Mouse (Mus musculus): Measurements from ENCODE around the gene Vwce. TPM values are rescaled to one million over a fixed set of nuclear protein-coding genes. Genes with fewer than 3 reads are reported as not detected.

The Vwce gene
- polyA plus RNA-seq, 1 experiment from 2014 or later = 0.45 TPM

DNA sequence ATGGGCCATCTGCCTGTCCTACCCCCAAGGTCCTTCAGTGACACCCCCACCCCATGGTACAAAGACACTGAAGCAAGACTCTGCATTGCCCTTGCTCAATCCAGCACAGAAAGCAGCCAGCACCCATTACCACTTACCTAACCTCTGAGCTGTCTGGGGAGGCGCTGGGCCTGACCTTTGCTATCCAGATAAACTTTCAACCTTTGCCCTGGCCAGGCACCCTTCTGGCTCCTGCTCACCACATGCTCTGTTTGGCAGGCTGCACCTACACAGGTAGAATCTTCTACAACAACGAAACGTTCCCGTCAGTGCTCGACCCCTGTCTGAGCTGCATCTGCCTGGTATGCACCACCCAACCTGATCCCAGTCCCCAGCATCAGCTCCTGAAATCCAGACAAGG, 23.7 kb downstream of the Vwce start:
- Histone ChIP-seq H3K4me1 (no peaks in the 10 kb centered on the region), H3K9ac (no peak overlapping the region), H3K36me3 (replicated peaks) (no peaks in the 10 kb centered on the region), H3K9me3 (no peaks in the 10 kb centered on the region), H3K27me3 (peaks cover 4% of the 10 kb centered on the region), H3K27ac (no peak overlapping the region), H3K4me3 (replicated peaks) (no peak overlapping the region), H3K4me2 (no peak overlapping the region)
- no peak for ATAC-seq (ENCODE audit: low FRiP score)
- 85% methylated on average over 5 of the region's 5 CpGs for WGBS

DNA sequence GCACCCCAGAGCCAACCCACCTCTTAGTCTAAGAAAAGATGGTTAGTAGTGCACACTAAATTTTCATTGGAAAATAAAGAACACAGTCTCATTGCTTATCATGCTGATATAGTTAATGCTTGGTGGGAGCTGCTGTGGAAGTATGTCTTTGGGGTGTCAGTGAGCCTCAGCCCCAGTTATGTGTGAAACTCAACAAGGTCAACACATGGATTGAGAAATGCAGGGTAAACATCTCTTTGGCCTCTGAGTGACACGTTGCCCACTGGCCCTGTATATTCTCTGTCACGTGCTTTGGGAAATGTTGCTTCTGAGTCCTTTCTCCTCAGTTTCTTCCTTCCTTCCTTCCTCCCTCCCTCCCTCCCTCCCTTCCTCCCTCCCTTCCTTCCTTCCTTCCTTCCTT, 24.4 kb downstream of the Vwce start:
- ATAC-seq (ENCODE audit: low FRiP score) = no peak
- Histone ChIP-seq H3K27ac (no peak overlapping the region), H3K9me3 (no peaks in the 10 kb centered on the region), H3K4me3 (replicated peaks) (no peak overlapping the region), H3K9ac (no peak overlapping the region), H3K4me1 (no peaks in the 10 kb centered on the region), H3K4me2 (no peak overlapping the region), H3K27me3 (peaks cover 4% of the 10 kb centered on the region; the same call in 1 of the 2 replicates), H3K36me3 (replicated peaks) (no peaks in the 10 kb centered on the region)
- WGBS = 84% methylated on average over 2 of the region's 2 CpGs

DNA sequence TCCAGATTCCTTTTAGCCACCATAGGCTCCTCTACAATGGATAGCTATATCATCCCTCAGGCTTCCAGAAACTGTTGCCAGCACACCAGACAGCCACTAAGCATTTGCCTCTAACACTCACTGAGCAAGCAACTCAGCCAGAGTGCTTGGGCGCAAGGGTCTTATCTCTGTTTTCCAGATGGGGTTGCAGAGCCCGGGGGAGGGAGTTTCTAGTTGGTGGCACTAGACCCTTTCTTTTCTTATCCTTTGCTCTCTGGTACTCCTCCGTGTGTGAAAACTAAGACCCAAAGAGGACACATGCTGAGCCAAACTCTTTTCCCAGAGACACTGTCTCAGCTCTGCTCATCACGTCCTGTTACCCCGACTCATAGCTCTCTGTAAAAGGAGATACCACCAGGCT, 27.4 kb downstream of the Vwce start:
- Histone ChIP-seq H3K4me3 (replicated peaks) (no peak overlapping the region), H3K27me3 (no peaks in the 10 kb centered on the region), H3K4me2 (no peak overlapping the region), H3K9ac (no peak overlapping the region), H3K27ac (no peak overlapping the region), H3K4me1 (no peaks in the 10 kb centered on the region), H3K9me3 (no peaks in the 10 kb centered on the region), H3K36me3 (replicated peaks) (no peaks in the 10 kb centered on the region)
- ATAC-seq (ENCODE audit: low FRiP score) = no peak
- WGBS = 83% methylated on average over 5 of the region's 5 CpGs

DNA sequence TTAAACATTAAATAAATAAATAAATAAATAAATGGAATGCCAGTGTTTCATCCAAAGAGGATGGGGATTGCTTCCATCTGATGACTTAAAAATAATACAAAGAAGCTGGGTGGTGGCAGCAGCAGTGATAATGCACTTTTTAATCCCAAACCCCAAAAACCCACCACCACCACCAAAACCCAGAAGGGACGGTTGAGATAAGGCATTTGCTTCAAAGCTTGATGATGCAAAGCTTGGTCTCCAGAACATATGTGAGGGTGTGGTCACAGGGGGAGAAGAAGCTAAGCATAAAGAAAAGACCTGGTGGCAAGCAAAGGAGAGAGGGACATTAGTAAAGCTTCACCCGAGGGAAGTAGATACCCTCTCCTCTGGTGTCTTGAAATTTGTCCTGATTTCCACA, 27.9 kb downstream of the Vwce start:
- no peaks in the 10 kb centered on the region for H3K27me3 ChIP-seq
- no peak overlapping the region for H3K4me2 ChIP-seq
- H3K27ac ChIP-seq = no peak overlapping the region
- H3K4me1 ChIP-seq = no peaks in the 10 kb centered on the region
- no peak overlapping the region for H3K9ac ChIP-seq
- no peaks in the 10 kb centered on the region for H3K36me3 ChIP-seq (replicated peaks)
- no peak overlapping the region for H3K4me3 ChIP-seq (replicated peaks)
- no peaks in the 10 kb centered on the region for H3K9me3 ChIP-seq
- ATAC-seq (ENCODE audit: low FRiP score) = no peak
- WGBS = 84% methylated on average over 2 of the region's 2 CpGs

DNA sequence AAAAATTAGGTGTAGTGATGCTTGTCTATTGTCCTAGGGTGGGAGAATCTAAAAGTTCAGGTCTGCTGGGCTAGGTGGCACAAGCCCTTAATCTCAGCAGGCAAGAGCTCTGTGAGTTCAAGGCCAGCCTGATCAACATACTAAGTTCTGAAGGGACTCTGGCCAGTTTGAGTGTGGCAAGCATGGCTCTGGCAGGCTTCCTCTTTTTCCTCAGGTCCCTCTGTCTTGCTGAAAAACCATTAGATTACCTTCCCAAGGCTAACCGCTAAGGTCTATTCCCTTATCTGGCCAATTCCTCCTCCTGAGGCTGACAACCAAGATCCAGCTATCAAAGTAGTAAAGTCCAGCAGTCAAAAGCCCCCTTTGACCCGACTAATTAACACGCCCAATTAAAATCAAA, 28.7 kb downstream of the Vwce start:
- Histone ChIP-seq H3K4me2 (no peak overlapping the region), H3K27me3 (no peaks in the 10 kb centered on the region), H3K4me3 (replicated peaks) (no peak overlapping the region), H3K36me3 (replicated peaks) (no peaks in the 10 kb centered on the region), H3K9me3 (no peaks in the 10 kb centered on the region), H3K27ac (no peak overlapping the region), H3K4me1 (no peaks in the 10 kb centered on the region), H3K9ac (no peak overlapping the region)
- 80% methylated on average over 3 of the region's 3 CpGs for WGBS
- ATAC-seq (ENCODE audit: low FRiP score) = no peak

DNA sequence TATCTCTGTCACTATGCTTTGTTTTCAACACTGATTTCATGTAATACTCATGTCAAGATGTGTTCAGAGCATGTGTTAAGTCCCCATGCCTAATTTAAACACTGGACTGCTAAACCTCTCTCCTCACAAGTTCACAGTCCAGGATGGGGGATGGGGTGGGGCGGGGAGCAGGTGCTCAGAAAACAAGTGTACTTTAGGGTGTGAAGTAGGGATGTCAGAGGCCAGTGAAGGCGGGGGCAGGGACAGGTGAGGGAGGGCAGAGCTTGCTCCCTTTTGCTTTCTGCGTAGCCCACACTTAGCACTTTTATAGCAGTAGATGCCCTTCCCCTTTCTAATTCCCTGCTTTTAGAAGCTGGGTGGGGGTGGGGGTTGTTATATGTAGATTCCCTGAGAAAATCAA, 31.1 kb downstream of the Vwce start:
- Histone ChIP-seq H3K4me2 (no peak overlapping the region), H3K27ac (no peak overlapping the region), H3K9ac (no peak overlapping the region), H3K4me1 (no peaks in the 10 kb centered on the region), H3K9me3 (no peaks in the 10 kb centered on the region), H3K36me3 (replicated peaks) (no peaks in the 10 kb centered on the region), H3K27me3 (no peaks in the 10 kb centered on the region), H3K4me3 (replicated peaks) (no peak overlapping the region)
- 64% methylated on average over 3 of the region's 3 CpGs for WGBS
- ATAC-seq (ENCODE audit: low FRiP score) = peak; percentile 14; the same call in 1 of the 2 replicates

DNA sequence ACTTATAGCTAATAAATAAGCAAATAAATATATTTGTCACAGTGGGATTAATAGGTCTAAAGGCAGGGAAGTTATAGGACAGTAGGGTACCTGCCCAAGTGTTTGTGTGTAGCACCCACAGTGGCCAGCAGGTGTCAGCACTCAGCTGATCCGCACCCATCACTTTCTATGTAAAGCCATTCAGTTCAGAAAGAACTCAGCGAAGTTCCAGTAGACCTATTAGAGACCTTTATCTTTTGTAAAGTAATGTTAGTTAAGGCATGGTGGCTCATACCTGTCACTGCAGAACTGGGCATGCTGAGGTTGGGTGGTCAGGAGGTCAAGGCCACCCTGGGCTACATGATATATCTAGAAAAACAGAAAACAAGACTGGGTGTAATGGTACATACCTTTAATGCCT, 31.5 kb downstream of the Vwce start:
- no peak overlapping the region for H3K4me2 ChIP-seq
- peak; percentile 73; the same call in 1 of the 2 replicates for ATAC-seq (ENCODE audit: low FRiP score)
- no peak overlapping the region for H3K9ac ChIP-seq
- no peaks in the 10 kb centered on the region for H3K9me3 ChIP-seq
- H3K27me3 ChIP-seq = no peaks in the 10 kb centered on the region
- no peaks in the 10 kb centered on the region for H3K4me1 ChIP-seq
- H3K36me3 ChIP-seq (replicated peaks) = no peaks in the 10 kb centered on the region
- H3K4me3 ChIP-seq (replicated peaks) = no peak overlapping the region
- no peak overlapping the region for H3K27ac ChIP-seq
- WGBS = 9% methylated on average over 2 of the region's 2 CpGs

DNA sequence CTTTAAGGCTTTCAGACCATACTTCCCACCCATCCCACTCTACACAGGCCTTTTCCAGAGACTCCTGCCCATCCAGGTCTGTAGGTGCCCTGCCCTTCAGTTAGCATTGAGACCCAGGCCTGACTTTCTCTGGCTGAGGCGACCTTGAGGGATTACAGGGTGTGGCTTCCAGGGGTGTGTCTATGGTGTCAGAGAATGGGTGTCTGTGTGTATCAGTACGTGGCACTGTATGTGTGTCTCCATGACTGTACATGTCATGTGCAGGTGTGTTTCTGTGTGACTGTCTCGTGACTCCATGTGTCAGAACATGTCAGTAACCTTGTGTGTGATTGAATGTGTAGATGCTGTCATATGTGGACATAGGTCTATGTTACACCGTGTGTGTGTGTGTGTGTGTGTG, 37.3 kb downstream of the Vwce start:
- Histone ChIP-seq H3K4me2 (no peak overlapping the region), H3K9me3 (no peaks in the 10 kb centered on the region), H3K27ac (no peak overlapping the region), H3K27me3 (no peaks in the 10 kb centered on the region), H3K9ac (no peak overlapping the region), H3K4me1 (no peaks in the 10 kb centered on the region), H3K4me3 (replicated peaks) (no peak overlapping the region), H3K36me3 (replicated peaks) (no peaks in the 10 kb centered on the region)
- ATAC-seq (ENCODE audit: low FRiP score) = no peak
- 84% methylated on average over 4 of the region's 4 CpGs for WGBS

DNA sequence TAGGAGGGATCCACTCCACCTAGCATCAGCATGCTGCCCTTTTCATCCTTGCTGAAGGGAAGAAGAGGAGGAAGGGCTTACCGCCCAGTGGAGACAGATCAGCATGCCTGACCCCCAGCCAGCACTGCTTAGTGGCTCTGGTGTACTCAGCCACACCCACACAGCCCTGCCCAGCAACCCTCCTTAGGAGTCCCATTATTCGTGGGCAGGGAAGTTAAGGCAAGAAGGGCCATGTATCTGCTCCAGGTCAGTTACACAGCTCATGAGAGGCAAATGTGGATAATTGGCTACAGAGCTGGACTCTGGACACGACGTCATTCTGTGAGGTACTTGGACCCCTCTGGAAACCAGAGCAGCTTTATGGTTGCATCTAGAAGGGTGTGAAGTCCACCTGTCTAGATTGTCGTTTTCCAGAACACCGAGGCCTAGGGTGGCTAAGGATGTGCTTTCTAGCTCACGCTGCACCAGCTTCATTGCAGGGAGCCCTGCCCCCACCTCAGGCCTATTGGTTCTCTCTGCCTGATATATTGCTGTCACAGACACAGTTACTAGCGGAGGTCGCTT, 37.9 kb downstream of the Vwce start:
- Histone ChIP-seq H3K9ac (no peak overlapping the region), H3K4me2 (no peak overlapping the region), H3K4me3 (replicated peaks) (no peak overlapping the region), H3K27ac (no peak overlapping the region), H3K27me3 (no peaks in the 10 kb centered on the region), H3K4me1 (no peaks in the 10 kb centered on the region), H3K9me3 (no peaks in the 10 kb centered on the region), H3K36me3 (replicated peaks) (no peaks in the 10 kb centered on the region)
- 73% methylated on average over 9 of the region's 9 CpGs for WGBS
- ATAC-seq (ENCODE audit: low FRiP score) = no peak

DNA sequence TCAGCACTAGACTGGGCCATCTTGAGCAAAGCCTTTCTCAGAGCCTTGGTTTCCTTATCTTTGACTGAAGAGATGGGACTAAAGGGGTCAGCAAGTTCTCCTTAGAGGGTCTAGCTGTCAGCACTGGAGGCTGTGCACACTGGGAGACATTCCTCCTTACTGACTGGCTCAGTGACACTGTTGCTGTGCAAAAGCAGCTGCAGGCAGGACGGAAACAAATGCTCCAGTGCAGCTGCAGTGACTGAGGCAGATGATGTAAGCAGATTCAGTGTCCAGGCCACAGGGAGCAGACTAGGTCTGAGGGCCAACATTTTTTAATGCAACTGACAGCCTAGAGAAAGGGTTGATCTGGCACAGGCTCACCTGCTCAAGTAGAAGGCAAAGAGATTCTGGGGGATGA, 39.3 kb downstream of the Vwce start:
- Histone ChIP-seq H3K4me2 (no peak overlapping the region), H3K9me3 (no peaks in the 10 kb centered on the region), H3K9ac (no peak overlapping the region), H3K4me3 (replicated peaks) (no peak overlapping the region), H3K4me1 (no peaks in the 10 kb centered on the region), H3K27me3 (no peaks in the 10 kb centered on the region), H3K36me3 (replicated peaks) (no peaks in the 10 kb centered on the region), H3K27ac (no peak overlapping the region)
- no peak for ATAC-seq (ENCODE audit: low FRiP score)
- 57% methylated on average over 1 of the region's 1 CpGs for WGBS

DNA sequence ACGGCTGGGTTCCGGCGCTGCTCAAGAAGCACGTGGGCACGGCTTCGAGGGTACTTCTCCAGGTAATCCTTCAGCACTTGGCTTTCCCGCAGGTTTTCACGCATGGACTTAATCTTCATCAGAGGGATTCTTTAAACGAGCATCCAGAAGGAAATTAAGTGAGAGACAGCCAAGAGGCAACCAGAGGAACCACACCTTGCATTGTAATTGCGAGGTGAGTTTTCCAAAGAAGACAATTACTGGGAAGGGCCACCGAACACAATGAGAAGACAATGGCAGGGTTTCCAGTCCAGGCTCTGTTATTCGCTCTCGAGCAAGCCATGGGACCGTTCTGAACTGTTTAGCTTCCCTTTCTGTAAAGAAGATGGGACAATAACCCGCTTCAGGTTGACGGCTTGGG, 42.6 kb downstream of the Vwce start:
- Histone ChIP-seq H3K27me3 (0 out of 2 replicates have a peak, but pooled peaks cover 4% of the 10 kb centered on the region), H3K9ac (no peak overlapping the region), H3K4me2 (no peak overlapping the region), H3K4me1 (no peaks in the 10 kb centered on the region), H3K27ac (no peak overlapping the region), H3K36me3 (replicated peaks) (no peaks in the 10 kb centered on the region), H3K9me3 (no peaks in the 10 kb centered on the region), H3K4me3 (replicated peaks) (no peak overlapping the region)
- WGBS = 80% methylated on average over 16 of the region's 16 CpGs
- no peak for ATAC-seq (ENCODE audit: low FRiP score)

DNA sequence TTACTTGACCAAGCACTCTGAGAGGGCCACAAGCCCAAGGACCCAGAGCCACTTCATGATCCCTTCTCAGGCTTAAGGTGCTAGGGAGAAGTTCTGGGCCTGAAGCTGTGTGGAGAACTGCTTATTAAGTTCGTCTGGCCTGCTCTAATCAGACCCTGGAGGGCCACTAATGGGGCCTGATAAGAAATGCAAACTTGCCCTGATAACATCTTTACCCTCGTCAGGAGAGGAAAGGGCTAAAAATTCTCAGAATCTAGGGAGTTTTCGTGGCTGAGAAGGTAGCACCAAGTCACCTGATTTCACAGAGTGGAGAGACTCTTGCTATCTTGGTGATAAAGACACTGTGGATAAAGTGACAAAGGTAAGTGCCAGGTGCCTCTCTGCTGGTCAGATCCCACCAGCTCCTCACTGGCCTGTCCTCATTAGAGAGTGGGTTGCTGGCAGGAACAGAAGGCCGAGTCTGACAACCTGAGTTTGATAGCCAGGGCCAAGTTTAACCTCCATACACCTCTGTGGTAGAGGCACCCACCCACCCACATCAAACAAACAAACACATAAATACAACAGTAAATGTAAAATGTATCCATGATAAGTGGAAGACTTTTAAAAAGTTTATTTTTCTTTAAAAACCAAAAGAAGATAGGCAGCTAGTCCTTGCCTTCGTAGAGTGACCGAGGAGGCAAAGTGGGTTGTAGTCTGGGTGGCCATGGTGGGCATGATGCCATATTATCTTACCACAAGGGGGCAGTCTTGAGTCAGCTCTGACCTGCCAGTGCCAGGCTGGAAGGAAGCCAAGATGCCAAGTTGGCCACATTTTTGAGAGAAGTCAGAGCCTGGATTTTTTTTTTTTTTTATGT, 44.1 kb downstream of the Vwce start, which contains the start of gene Pga5:
TSS of gene Pga5 (minus strand) at position 157 of the 857 bp plus-strand sequence.
- 0 out of 2 replicates have a peak, but pooled peaks cover 9% of the 10 kb centered on the region for H3K27me3 ChIP-seq
- no peak within 1 kb of the TSS for H3K27ac ChIP-seq
- no peaks in the 10 kb centered on the region for H3K36me3 ChIP-seq (replicated peaks)
- 42% methylated on average over 6 of the region's 6 CpGs for WGBS
- peak; percentile 76 for ATAC-seq (ENCODE audit: low FRiP score)
- H3K4me3 ChIP-seq (replicated peaks) = no peak within 1 kb of the TSS
- H3K9ac ChIP-seq = no peak within 1 kb of the TSS
- no peak within 1 kb of the TSS for H3K4me2 ChIP-seq
- H3K9me3 ChIP-seq = no peaks in the 10 kb centered on the region
- no peaks in the 10 kb centered on the region for H3K4me1 ChIP-seq

DNA sequence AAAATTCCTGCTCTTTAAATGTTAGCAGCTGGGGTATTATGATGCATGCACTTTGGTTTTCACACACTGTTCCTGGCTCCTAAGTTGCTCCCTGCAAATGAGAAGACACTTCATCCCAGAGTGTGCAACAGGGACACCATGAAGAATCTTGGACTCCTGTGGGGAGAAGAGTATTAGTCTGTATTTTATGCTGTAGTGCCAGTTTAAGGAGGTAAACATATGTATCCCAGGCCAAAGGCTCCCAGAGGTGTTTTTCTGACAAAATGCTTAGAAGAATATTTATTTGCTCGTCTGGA, 44.7 kb downstream of the Vwce start:
- Histone ChIP-seq H3K27ac (no peak overlapping the region), H3K4me2 (no peak overlapping the region), H3K27me3 (0 out of 2 replicates have a peak, but pooled peaks cover 9% of the 10 kb centered on the region), H3K4me3 (replicated peaks) (no peak overlapping the region), H3K36me3 (replicated peaks) (no peaks in the 10 kb centered on the region), H3K9me3 (no peaks in the 10 kb centered on the region), H3K9ac (no peak overlapping the region), H3K4me1 (no peaks in the 10 kb centered on the region)
- ATAC-seq (ENCODE audit: low FRiP score) = peak; percentile 39; the same call in 1 of the 2 replicates
- 68% methylated on average over 1 of the region's 1 CpGs for WGBS

All from forebrain, embryonic 12.5 days (tissue).